Mouse (Mus musculus) lung, postnatal 0 days (tissue): ENCODE measurements around the gene Sh3bp4. TPM values are rescaled to one million over a fixed set of nuclear protein-coding genes. Genes with fewer than 3 reads are reported as not detected.

Experiments
- ATAC-seq: fragments of 200-750 bp; cut with Nextera tagmentation; 2 replicates; pipeline ENCODE4 v1.8.0; 2017; ENCODE audit warnings: moderate library complexity
- DNase-seq: peaks from one replicate; pipeline ENCODE4 v3.0.0-alpha.2; 2016; ENCODE audit warnings: low spot score
- H3K27ac ChIP-seq: fragments of 300-500 bp; sonication (generic); 2 replicates; pipeline ENCODE4 v1.5.1; 2014; ENCODE audit warnings: antibody characterized with exemption, mild to moderate bottlenecking, low read length, mixed read lengths
- H3K27me3 ChIP-seq: fragments of 300-500 bp; sonication (generic); replicated peaks from 2 replicates; pipeline ENCODE4 v1.6.1; 2014; ENCODE audit warnings: low read length, mixed read lengths; ENCODE audit not compliant: insufficient read depth
- H3K36me3 ChIP-seq: fragments of 300-500 bp; sonication (generic); 2 replicates; pipeline ENCODE4 v1.6.1; 2014; ENCODE audit warnings: low read length, mixed read lengths; ENCODE audit not compliant: insufficient read depth
- H3K4me1 ChIP-seq: fragments of 300-500 bp; sonication (generic); 2 replicates; pipeline ENCODE4 v1.6.1; 2014; ENCODE audit warnings: antibody characterized with exemption, low read depth, low read length, mixed read lengths; ENCODE audit not compliant: insufficient read depth
- H3K4me2 ChIP-seq: fragments of 300-500 bp; sonication (generic); replicated peaks from 2 replicates; pipeline ENCODE4 v1.6.1; 2014; ENCODE audit warnings: low read depth, mild to moderate bottlenecking, low read length, moderate library complexity, mixed read lengths
- H3K4me3 ChIP-seq: fragments of 300-500 bp; sonication (generic); 2 replicates; pipeline ENCODE4 v1.5.1; 2014; ENCODE audit warnings: low read depth, low read length
- H3K9ac ChIP-seq: fragments of 300-500 bp; sonication (generic); replicated peaks from 2 replicates; pipeline ENCODE4 v1.6.1; 2014; ENCODE audit warnings: low read depth, mild to moderate bottlenecking
- H3K9me3 ChIP-seq: fragments of 300-500 bp; sonication (generic); 2 replicates; pipeline ENCODE4 v1.6.1; 2016; ENCODE audit warnings: low read length, mixed read lengths
- CTCF ChIP-seq: IDR thresholded peaks from 2 replicates; pipeline ENCODE4 v1.5.1; 2016; ENCODE audit warnings: antibody characterized with exemption, mild to moderate bottlenecking
- EP300 ChIP-seq: IDR thresholded peaks from 2 replicates; pipeline ENCODE4 v1.6.1; 2016; ENCODE audit warnings: antibody characterized with exemption, mild to moderate bottlenecking, control low read depth
- WGBS: fragments of 180-500 bp; shearing (Covaris S2); extraction: QIAGEN DNeasy Blood & Tissue Kit; methylation state at CpG from one replicate; pipeline ENCODE4 v1.1.7; 2014; 5-methylcytosine and 5-hydroxymethylcytosine counted together
- polyA plus RNA-seq: library from polyadenylated mRNA; unstranded; fragments of >200 nt; fragmentation: Nextera tagmentation; extraction: Ambion mirVana; gene quantifications from 2 replicates; pipeline ENCODE4 v1.2.1, GENCODE M21; 2015

Sh3bp4 gene
- polyA plus RNA-seq, 1 experiment from 2014 or later: 18.9 TPM

GRCm38 (mm10) chr1:89188091-89188490 is 117.9 kb downstream of the Sh3bp4 start:
- Histone ChIP-seq H3K27me3 (no peaks in the 10 kb centered on the region), H3K9me3 (no peaks in the 10 kb centered on the region), H3K36me3 (no peaks in the 10 kb centered on the region), H3K9ac (no peak overlapping the region), H3K4me2 (no peak overlapping the region), H3K4me1 (peaks cover 4% of the 10 kb centered on the region; the same call in 1 of the 2 replicates), H3K4me3 (no peak overlapping the region), H3K27ac (no peak overlapping the region)
- DNase-seq: peak; percentile 51
- WGBS: 53% methylated on average over 4 of the region's 4 CpGs
- TF ChIP-seq CTCF (no peak), EP300 (no peak)
- ATAC-seq: no peak

GRCm38 (mm10) chr1:89189204-89189603 is 119.0 kb downstream of the Sh3bp4 start:
- TF ChIP-seq CTCF (no peak), EP300 (no peak)
- H3K4me1 ChIP-seq: no peaks in the 10 kb centered on the region
- no peak overlapping the region for H3K4me3 ChIP-seq
- H3K27ac ChIP-seq: no peak overlapping the region
- ATAC-seq (no peak), DNase-seq (peak; percentile 32)
- H3K4me2 ChIP-seq: no peak overlapping the region
- no peaks in the 10 kb centered on the region for H3K27me3 ChIP-seq
- WGBS: 74% methylated on average over 5 of the region's 5 CpGs
- no peaks in the 10 kb centered on the region for H3K9me3 ChIP-seq
- no peaks in the 10 kb centered on the region for H3K36me3 ChIP-seq
- no peak overlapping the region for H3K9ac ChIP-seq

- 0 out of 2 replicates have a peak, but pooled peaks have one; percentile 50 for TF ChIP-seq EP300
- no peak for TF ChIP-seq CTCF
- WGBS: 5% methylated on average over 7 of the region's 7 CpGs
- Histone ChIP-seq H3K4me1 (no peaks in the 10 kb centered on the region), H3K36me3 (no peaks in the 10 kb centered on the region), H3K27ac (peak overlapping the region; percentile 29), H3K27me3 (no peaks in the 10 kb centered on the region), H3K4me3 (no peak overlapping the region), H3K4me2 (no peak overlapping the region), H3K9me3 (no peaks in the 10 kb centered on the region), H3K9ac (no peak overlapping the region)
- ATAC-seq (peak; percentile 42), DNase-seq (peak; percentile 76)
Measured at GRCm38 (mm10) chr1:89190621-89191020, 120.4 kb downstream of the Sh3bp4 start.

GRCm38 (mm10) chr1:89191127-89191740 is 121.0 kb downstream of the Sh3bp4 start:
- no peaks in the 10 kb centered on the region for H3K36me3 ChIP-seq
- DNase-seq: peak; percentile 95
- 3% methylated on average over 11 of the region's 11 CpGs for WGBS
- TF ChIP-seq CTCF: peak; percentile 93
- TF ChIP-seq EP300: peak; percentile 97
- H3K4me2 ChIP-seq: no peak overlapping the region; the same call in 1 of the 2 replicates
- no peaks in the 10 kb centered on the region for H3K27me3 ChIP-seq
- no peaks in the 10 kb centered on the region for H3K4me1 ChIP-seq
- peak overlapping the region; percentile 71 for H3K27ac ChIP-seq
- H3K9ac ChIP-seq: no peak overlapping the region
- H3K9me3 ChIP-seq: no peaks in the 10 kb centered on the region
- no peak overlapping the region for H3K4me3 ChIP-seq
- peak; percentile 88 for ATAC-seq

- Histone ChIP-seq H3K9ac (no peak overlapping the region), H3K27me3 (no peaks in the 10 kb centered on the region), H3K4me3 (no peak overlapping the region), H3K9me3 (no peaks in the 10 kb centered on the region), H3K36me3 (no peaks in the 10 kb centered on the region), H3K4me2 (no peak overlapping the region), H3K27ac (no peak overlapping the region), H3K4me1 (no peaks in the 10 kb centered on the region)
- ATAC-seq (no peak), DNase-seq (peak; percentile 63)
- TF ChIP-seq EP300 (no peak), CTCF (peak; percentile 86)
- WGBS: 64% methylated on average over 11 of the region's 11 CpGs
Measured at GRCm38 (mm10) chr1:89192536-89193220, 122.5 kb downstream of the Sh3bp4 start.

- ATAC-seq: no peak
Measured at GRCm38 (mm10) chr1:89193576-89193975, 123.4 kb downstream of the Sh3bp4 start.

More at GRCm38 (mm10) chr1:89193576-89193975, 123.4 kb downstream of the Sh3bp4 start:
- H3K27ac ChIP-seq: no peak overlapping the region
- no peak for TF ChIP-seq CTCF
- TF ChIP-seq EP300: no peak
- H3K36me3 ChIP-seq: no peaks in the 10 kb centered on the region
- no peak overlapping the region for H3K4me3 ChIP-seq
- DNase-seq: no peak
- WGBS: 63% methylated on average over 7 of the region's 7 CpGs
- H3K27me3 ChIP-seq: no peaks in the 10 kb centered on the region
- no peak overlapping the region for H3K4me2 ChIP-seq
- no peak overlapping the region for H3K9ac ChIP-seq
- H3K4me1 ChIP-seq: no peaks in the 10 kb centered on the region
- H3K9me3 ChIP-seq: no peaks in the 10 kb centered on the region
